Mouse (Mus musculus): ENCODE data around the gene Wfdc13.

GRCm38 (mm10) chr2:164664851-164665250, 20.1 kb upstream of the Wfdc13 start:
- no peak for TF ChIP-seq CTCF (IDR thresholded peaks at IDR 0.05; ENCODE audit: low read depth, low read length)
- no peak for TF ChIP-seq POLR2A (IDR thresholded peaks at IDR 0.05; ENCODE audit: extremely low read depth, insufficient read depth, low read length)
